ENCODE assay signal across 14 mouse cellular contexts in genomic region chr3:136793411-136793810, GRCm38 (mm10).
A peak's percentile ranks its signal among the peaks of the same experiment; 100 is the strongest.
DNase-seq lines count a peak whose midpoint lies in the region; ATAC-seq lines count a peak whose summit lies in the region.
"Had no signal": no experiment of that assay in that cellular context is flagged by ENCODE, and none has a peak within 500 bp of the region (broad histone marks: within the 10 kb centered on the region; RNA-seq: fewer than 3 reads in every experiment).

No protein-coding gene starts in this region.

- DNase-seq in left cerebral cortex, postnatal 4 days: peak; percentile 72
- DNase-seq in left cerebral cortex, postnatal 36 days (ENCODE audit: low spot score in 2 of 2): no peak
- DNase-seq in cerebellum, adult 9-10 months: peak; percentile 95
- DNase-seq in frontal cortex, postnatal 25 days (ENCODE audit: low spot score in 2 of 2): no peak
- no peak for DNase-seq in kidney, postnatal 10 days
- DNase-seq: adrenal gland, adult 2 months; B cell, adult 2 months; forebrain, postnatal 0 days; gastrocnemius, postnatal 10 days; kidney, postnatal 14 days; thymus, adult 18-20 months had no signal

- ATAC-seq in cerebellum, adult (ENCODE audit: insufficient number of reproducible peaks, low FRiP score, low TSS enrichment): peak; percentile 96
- peak; percentile 12; the same call in 1 of the 2 replicates for ATAC-seq in megakaryocyte progenitor cell, adult 5-6 weeks (replicated peaks; ENCODE audit: poor library complexity)
- ATAC-seq: forebrain, postnatal 0 days; inflammation-experienced regulatory T-cells, adult 6 months had no signal

- intact Hi-C loops in left cerebral cortex, postnatal 4 days (cut with DNase I): no loop called here
- intact Hi-C loops in left cerebral cortex, postnatal 36 days (cut with DNase I): no loop called here

Comparison
In these comparisons a context has a peak if more than half of its experiments do, and no peak if none do; other contexts are left out.
1. DNase-seq: peak in left cerebral cortex, postnatal 4 days (single experiment) and cerebellum, adult 9-10 months (single experiment); none in left cerebral cortex, postnatal 36 days (0 of 2), frontal cortex, postnatal 25 days (0 of 2) and kidney, postnatal 10 days (single experiment).